Mouse (Mus musculus): ENCODE results near the gene Traip.

Gene Traip

GRCm38 (mm10) chr9:107971690-107972541 lies 22.0 kb downstream of the Traip start:
- peak; percentile 54 for DNase-seq

GRCm38 (mm10) chr9:107974491-107975171 lies 24.7 kb downstream of the Traip start:
- DNase-seq, result no peak

- DNase-seq, result peak; percentile 71
Measured at GRCm38 (mm10) chr9:107975399-107976386, 25.8 kb downstream of the Traip start, which contains the start of gene Uba7. Gene Uba7 (plus strand): TSS chr9:107975505.

DNA sequence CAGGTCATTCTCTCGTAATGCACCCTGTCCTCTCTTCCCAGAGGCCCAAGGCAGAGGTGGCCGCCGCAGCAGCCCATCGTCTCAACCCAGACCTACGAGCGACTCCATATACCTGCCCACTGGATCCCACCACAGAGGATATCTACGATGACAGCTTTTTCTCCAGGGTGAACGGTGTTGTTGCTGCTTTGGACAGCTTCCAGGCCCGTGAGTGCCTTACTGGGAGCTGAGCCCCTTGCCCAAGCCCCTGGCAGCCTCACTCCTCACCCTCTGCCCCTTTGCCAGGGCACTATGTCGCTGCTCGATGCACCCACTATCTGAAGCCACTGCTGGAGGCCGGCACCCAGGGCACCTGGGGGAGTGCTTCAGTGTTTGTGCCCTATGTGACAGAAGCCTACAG lies 28.9 kb downstream of the Traip start:
- no peak for DNase-seq

- DNase-seq, result no peak
Measured at GRCm38 (mm10) chr9:107981684-107982605, 32.0 kb downstream of the Traip start.

GRCm38 (mm10) chr9:107982681-107983346 lies 32.9 kb downstream of the Traip start, which contains the start of gene Gm20661:
Gene Gm20661 (plus strand): TSS chr9:107983058.
- peak; percentile 84 for DNase-seq

DNA sequence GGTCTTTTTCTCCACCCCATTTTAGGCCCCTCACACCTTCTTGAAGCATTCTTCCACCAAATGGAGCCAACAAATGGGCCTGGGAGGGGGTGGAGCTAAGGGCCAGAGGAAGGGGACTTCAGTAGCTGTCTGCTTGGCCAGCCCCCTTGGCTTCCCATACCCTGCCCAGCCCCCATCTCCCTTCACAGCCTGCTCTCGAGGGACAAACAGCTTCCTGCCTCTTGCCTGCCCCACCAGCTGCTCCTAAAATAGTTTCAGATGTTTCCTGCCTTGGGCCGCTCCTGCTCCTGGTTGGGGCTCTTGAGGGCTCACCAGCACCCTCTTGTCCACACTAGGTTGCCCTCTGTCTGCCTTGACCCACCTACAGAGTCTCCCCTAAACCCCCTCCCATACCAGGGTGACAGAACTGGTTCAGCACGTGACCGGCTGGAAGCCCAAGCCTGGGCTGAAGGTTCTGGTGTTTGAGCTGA lies 33.5 kb downstream of the Traip start:
- peak; percentile 88 for DNase-seq

DNA sequence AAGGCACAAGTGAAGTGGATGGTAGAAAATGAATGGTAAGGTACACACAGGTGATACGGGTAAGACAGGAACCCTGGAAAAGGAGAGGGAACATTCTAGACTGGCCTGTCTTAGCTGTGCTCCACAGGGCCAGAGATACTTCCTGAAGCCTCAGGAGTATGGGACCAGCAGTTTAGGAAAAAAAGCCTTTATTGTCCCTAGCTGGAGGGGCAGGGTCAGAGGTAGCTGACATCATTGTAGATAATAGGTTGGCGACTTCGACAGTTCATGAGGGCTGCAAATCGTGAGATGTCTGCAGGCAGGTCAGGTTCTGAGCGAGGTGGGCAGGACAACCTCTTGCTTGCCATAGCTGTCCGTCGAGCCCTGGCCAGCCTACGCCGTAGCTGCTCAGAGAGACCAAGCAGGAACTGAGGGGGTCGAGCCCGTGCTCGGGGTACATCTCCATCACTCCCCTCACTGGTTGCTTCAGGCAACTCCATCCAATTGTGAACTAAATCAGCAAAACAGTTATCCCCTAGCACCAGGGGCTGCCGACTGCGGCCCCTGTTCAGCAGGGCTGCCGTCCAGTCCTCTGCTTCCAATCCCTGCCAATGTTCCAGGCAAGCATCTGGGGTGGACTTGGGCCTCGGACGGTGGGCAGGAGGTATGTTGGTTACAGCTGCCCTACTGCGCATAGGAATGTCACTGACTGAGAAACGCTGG lies 34.3 kb downstream of the Traip start:
- no peak for DNase-seq

GRCm38 (mm10) chr9:107984754-107985055 lies 34.8 kb downstream of the Traip start:
- no peak for DNase-seq

- peak; percentile 94 for DNase-seq
Measured at GRCm38 (mm10) chr9:107985131-107986119, 35.5 kb downstream of the Traip start, which contains the start of gene Inka1. Gene Inka1 (minus strand): TSS chr9:107985879.

- peak; percentile 90 for DNase-seq
Measured at GRCm38 (mm10) chr9:107986376-107986775, 36.4 kb downstream of the Traip start.

GRCm38 (mm10) chr9:107987950-107988349 lies 38.0 kb downstream of the Traip start:
- DNase-seq, result no peak

DNA sequence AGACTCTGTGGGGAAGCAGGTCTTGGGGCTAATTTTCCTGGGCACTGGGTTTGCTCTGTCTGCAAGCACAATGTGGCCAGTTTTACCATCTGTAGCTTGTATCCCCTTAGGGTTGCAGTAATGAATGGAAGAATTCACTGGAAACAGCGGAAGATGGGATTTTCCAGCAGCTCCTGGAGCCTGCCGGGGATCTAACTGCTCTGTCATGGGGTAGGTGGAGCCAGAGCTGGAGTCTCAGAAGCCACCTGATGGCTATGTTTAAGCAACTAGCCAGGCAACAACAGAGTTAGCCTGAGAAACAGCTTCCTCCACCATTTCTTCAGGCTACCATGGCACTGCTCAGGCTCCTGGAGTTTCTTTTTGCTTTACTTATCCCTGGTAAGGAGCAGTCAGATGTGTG lies 42.3 kb downstream of the Traip start, which contains the start of gene Cdhr4:
Cdhr4 (plus strand) TSS at position 301 of the 400 bp plus-strand sequence.
- no peak for DNase-seq

- no peak for DNase-seq
Measured at GRCm38 (mm10) chr9:107993013-107993412, 43.1 kb downstream of the Traip start.

GRCm38 (mm10) chr9:107994464-107994863 lies 44.5 kb downstream of the Traip start:
- DNase-seq, result no peak

DNA sequence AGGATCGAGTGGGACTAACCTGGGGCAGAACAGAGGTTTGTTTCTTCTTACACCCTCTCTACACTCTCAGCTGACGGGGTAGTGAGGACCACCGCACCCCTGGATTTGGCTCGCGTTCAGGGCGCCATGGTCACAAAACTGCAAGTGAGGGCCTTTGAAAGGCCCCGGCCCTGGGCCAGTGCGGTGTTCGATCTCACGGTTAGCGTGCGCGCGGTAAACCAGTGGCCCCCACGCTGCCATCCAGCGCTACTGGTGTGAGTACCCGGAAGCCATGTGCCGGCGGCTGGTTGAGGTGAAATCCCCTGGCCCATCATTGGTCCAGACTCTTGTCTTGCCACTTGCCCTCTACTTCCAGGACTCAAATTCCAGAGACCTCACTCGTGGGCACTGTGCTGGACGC lies 45.6 kb downstream of the Traip start:
- no peak for DNase-seq

DNA sequence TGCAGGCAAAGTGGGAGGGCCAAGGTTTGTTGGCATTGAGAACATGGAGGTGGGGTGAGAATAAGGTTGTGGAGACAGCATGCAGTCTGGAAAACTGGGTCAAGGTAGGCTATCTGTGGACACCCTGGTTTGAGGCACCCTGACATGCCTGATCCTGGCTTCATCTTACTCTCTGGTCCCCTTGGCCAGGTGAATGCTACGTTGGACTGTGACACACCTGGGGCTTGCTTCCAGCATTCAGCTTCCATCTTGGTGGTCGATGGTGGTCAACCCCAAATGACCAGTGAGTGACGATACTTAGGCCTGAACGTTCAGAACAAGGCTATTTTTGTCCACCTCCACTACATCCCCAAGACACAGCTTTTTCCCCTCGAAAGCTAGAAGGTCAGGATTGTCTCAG lies 46.1 kb downstream of the Traip start, which contains the start of gene Gm20662:
Gm20662 (plus strand) TSS at position 301 of the 400 bp plus-strand sequence.
- no peak for DNase-seq

DNA sequence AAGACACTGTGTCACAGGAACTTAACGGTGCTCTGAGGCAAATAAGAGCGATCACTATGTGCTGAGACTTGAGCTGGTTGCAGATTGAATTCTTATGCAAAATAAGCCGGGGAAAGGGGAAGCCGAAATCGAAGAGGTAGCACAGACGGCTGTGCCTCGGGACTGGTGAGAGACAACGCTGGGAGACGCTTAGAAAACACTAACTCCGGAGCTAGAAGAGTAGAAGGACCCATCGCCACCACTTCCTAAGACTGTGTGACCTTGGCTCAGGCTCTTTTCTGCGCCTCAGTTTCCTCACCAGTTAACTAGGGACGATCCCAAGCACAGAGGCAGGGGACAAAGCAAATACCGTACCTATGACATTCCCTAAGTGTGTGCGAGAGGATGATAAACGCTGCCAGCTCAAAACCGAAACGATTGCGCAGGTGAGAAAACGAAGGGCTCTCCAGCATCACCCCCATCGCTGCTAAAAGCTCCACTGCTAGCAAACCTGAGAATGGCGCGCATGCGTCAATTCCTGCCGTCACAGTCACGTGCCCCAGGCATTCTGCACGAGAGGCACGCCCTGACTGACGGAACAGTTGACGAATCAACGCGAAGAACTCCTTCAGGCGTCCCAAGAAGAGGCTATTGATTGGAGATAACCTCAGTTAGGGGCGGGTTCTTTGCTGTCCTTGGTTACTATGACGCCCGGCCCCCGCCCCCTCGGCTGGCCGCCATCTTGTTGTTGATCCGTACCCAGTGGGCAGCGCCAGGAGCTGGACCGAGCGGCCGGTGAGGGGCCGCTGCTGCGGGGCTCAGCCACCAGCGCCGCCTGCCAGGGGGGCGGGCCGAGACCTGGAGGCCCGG lies 52.2 kb downstream of the Traip start, which contains the start of gene Ip6k1:
Ip6k1 (plus strand) TSS at position 580 of the 849 bp plus-strand sequence.
- DNase-seq, result peak; percentile 100
